Mouse (Mus musculus) adipocyte (in vitro differentiated cells): ENCODE data around the gene Nosip.

ENCODE experiments used
- DNase-seq: peaks from one replicate; pipeline ENCODE4 v3.0.0-alpha.2; 2016; ENCODE audit warnings: low spot score

The Nosip gene

DNA sequence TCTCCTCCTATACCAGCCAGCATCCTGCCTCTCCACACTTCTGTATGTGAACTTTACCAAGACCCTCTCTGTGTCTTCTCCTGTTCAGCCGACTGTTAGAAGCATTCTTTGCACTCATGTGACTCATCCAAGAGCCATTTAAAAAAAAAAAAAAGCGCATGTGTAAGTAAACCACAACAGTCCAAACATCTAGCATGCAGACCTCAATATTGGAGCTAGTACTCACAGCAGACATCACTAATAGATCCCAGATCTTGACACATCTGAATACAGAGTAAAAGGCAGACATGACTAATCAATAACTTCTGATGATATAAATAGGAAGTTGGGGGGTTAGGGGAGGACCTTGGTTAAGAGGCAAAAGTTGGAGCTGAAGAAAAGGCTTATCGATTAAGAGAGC is 26.6 kb upstream of the Nosip start:
- DNase-seq = no peak

- no peak for DNase-seq
Observed at GRCm38 (mm10) chr7:45036702-45037101, 25.5 kb upstream of the Nosip start.

GRCm38 (mm10) chr7:45037720-45038361 is 24.4 kb upstream of the Nosip start:
- no peak for DNase-seq

DNA sequence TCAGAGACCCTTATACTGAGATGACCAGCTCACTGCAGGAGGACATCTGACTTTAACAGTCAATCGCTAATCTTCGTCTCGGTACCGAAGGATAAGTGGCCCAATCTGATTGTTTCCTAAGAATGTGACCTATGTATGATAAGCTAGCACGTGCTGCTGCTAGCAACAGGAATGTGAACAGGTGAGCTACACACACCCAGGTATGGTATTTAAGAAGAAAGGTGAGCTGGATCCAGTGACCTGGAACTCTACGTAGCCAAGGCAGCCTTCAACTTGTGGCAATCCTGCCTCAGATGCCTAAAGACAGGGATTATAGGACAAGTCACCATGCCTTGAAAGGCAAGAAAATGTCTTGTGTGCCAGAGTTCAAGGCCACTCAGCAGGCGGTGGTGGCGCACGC is 23.8 kb upstream of the Nosip start:
- DNase-seq = no peak

DNA sequence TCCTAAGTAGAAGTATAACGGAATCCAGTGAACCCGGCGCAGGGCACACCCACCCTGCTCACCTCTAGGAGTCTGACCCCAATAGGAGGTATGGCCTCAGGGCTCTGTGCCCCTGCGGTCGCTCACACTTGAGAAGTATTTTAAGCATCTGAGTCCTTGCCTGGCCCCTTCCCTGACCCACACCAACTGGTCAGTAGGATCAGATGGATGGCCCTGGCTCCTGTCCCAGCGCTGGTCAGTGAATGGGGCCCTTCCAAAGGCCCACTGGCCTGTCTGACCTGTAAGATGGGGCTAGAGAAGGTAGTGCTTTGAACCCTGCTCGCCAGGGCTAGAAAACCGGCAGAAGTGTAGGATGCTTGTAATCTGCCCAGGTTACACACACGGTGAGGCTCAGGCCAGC is 21.4 kb upstream of the Nosip start:
- DNase-seq = no peak

GRCm38 (mm10) chr7:45043307-45043706 is 18.9 kb upstream of the Nosip start:
- DNase-seq = no peak

DNA sequence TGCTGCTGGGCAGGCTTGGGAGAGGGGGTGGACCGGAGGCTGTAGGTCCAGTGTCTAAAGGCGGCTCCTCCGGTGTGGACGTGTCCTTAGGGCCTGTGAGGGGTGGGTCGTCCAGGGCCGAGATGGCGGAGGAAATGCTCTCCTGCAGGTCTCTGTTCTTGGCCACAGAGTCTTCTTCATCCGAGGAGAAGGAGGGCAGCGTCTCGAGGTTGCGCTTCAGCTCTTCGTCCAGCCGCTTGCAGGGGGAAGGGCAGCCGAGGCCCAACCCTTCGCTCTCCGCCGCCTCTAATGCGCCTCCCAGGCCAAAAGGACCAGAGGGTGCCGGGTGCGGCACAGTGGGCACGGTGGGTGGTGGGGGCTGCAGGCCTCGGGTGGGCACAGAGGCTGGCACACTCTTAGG is 16.5 kb upstream of the Nosip start:
- DNase-seq = no peak

- DNase-seq = no peak
Observed at GRCm38 (mm10) chr7:45046853-45047350, 15.3 kb upstream of the Nosip start.

- DNase-seq = no peak
Observed at GRCm38 (mm10) chr7:45047491-45047890, 14.7 kb upstream of the Nosip start.

- no peak for DNase-seq
Observed at GRCm38 (mm10) chr7:45048001-45048890, 14.0 kb upstream of the Nosip start.

DNA sequence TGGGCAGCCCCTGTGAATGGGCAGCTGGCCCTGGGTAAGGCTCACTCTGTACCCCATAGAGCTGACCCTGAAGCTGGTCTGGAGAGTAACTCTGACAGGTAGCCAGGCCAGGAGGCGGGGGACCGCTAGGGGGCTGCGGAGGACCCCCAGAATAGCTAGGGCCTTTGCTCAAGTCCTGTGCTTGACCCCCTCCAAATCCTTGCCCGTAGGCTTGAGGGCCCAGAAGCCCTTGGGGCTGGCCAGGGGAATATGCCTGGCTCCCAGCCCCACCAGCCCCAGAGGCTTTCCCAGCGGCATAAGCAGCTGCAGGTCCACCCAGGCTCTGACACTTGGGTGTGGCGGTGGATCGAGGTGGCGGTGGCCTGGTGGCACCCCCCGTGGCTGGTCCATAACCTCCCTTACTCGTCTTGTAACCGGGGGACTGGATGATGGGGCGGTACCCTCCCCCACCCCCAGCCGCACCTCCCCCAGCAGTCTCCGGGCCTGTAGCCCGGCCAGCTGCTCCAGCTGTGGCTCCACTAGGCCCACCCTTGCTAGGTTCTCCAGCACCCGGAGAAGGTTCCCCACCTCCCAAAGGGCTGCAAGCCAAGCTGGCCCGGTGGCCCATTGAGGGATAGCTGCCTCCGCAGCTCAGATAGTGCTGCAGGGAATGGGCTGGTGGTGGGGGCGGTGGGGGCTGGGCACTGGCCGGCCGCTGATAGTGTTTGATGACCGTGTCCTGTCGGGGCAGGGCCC is 13.1 kb upstream of the Nosip start:
- no peak for DNase-seq

DNA sequence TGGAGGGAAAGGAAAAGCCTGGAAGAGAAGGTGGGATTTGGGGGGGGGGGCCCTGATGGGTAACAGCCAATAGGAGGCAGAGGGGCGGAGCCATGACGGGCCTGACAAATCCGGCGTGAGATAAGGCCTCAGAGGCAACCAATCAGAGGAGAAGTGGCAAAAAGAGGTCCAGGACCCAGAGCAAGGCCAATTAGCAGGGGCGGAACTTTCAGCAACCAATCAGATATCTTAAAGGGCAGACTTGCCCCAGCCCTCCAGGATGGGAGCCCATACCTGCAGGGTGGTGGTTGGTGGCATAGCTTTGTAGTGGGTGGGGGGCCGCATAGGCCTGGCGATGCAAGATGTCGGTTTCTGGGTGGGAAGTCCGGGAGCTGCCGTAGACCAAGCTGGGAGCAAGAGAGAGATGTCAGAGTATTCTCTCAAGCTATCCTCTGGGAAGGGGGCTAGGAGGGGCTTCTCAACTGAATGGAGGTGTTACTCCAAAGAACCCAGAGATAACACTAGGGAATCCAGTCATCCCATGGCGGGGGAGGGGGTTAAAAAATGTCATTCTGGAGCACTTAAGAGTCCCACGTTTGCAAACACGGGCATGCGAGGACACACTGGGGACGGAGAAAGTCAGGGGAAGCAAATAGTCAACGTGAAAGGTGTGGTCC is 11.2 kb upstream of the Nosip start:
- DNase-seq = peak; percentile 68

GRCm38 (mm10) chr7:45051601-45051974 is 10.6 kb upstream of the Nosip start:
- no peak for DNase-seq

- DNase-seq = peak; percentile 52
Observed at GRCm38 (mm10) chr7:45052181-45052861, 9.9 kb upstream of the Nosip start.

DNA sequence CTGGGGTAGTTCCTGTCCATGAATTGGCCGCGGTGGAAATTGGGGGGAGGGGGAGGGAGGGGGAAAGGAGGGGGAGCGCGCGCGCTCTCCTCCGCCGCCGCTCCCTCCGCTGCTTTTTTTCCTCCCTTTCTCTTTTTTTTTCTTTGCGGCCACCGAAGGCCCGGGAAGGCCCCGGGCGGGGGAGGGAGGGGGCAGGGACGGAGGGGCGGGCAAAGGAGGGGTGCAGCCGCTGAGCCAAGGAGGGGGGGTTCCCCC is 9.4 kb upstream of the Nosip start, which contains the start of gene Prr12:
Prr12 (minus strand) TSS at position 20 of the 255 bp plus-strand sequence.
- DNase-seq = no peak

- peak; percentile 70 for DNase-seq
Observed at GRCm38 (mm10) chr7:45053117-45053930, 8.9 kb upstream of the Nosip start.

GRCm38 (mm10) chr7:45053931-45054510 is 8.2 kb upstream of the Nosip start:
- peak; percentile 95 for DNase-seq

DNA sequence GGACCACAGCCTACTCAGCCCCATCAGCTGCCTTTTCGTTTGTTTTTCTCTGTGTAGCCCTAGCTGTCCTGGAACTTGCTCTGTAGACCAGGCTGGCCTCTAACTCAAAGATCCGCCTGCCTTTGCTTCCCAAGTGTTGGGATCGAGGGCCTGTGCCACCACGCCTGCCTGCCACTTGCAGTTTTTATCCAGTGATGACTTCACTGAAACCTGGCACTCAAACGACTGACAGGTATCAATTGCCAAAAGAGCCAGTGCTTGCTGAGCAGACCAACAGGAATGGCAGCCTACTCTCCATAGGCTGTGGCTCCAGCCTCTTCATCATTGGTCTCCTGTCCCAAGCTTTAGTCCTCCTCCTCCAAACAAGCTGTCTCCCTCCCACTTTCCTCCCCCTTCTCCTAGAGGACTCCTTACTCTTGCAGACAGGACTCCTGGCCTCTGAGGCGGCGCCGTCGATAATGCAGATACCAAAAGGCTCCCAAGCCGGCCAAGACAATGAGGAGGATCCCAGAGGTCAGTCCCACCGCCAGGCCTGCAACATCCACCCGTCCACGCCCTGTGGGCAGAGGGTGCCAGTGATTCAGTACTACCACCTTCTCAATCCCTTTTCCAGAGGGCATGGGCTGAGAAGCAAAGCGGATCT is 5.8 kb upstream of the Nosip start:
- DNase-seq = no peak

- DNase-seq = no peak
Observed at GRCm38 (mm10) chr7:45056972-45057348, 5.3 kb upstream of the Nosip start.
